Mouse (Mus musculus) gastrocnemius, adult 2 months (tissue): ENCODE data around the gene Wdr27. TPM values are rescaled to one million over a fixed set of nuclear protein-coding genes. Genes with fewer than 3 reads are reported as not detected.
"Not testable (repeated sequence)": the region's sequence is repeated elsewhere in the genome, so short reads cannot be mapped to it uniquely, and the experiment has no call there.

ENCODE experiments used
- DNase-seq: peaks from one replicate; pipeline ENCODE4 v3.0.0; 2022
- H3K27ac ChIP-seq: fragments of 200-600 bp; 2 replicates; pipeline ENCODE4 v1.8.1; 2022; ENCODE audit warnings: mild to moderate bottlenecking
- H3K4me3 ChIP-seq: fragments of 200-600 bp; 2 replicates; pipeline ENCODE4 v1.8.1; 2022; ENCODE audit warnings: mild to moderate bottlenecking, moderate library complexity
- CTCF ChIP-seq: fragments of 200-600 bp; IDR thresholded peaks from 2 replicates; pipeline ENCODE4 v1.8.1; 2022; ENCODE audit warnings: antibody characterized with exemption, mild to moderate bottlenecking, moderate library complexity
- intact Hi-C: fragments of 180-260 bp; cut with DNase I; formaldehyde crosslinking; loops from one replicate; pipeline ENCODE4 v1.15.1; 2025
- long read RNA-seq, 2 experiments: library from polyadenylated mRNA; stranded (forward); transcript quantifications; one replicate each; pipeline ENCODE4 v2.0.0; 2021
- total RNA-seq, 2 experiments: library from RNA; stranded (reverse); gene quantifications; 2 replicates each; pipeline ENCODE4 v1.2.3; 2021

Gene Wdr27
- 1 to 10 TPM in 1 of 2 experiments, under 1 TPM in 1; 0.94 to 3.0 TPM for total RNA-seq
- long read RNA-seq, experiment 1, partial matches to known transcripts, result 0 of 2 reads
- long read RNA-seq, experiment 1, other reads (novel, unspliced or antisense), result 0 of 2 reads
- long read RNA-seq, experiment 2, partial matches to known transcripts, result 0 of 3 reads
- long read RNA-seq, experiment 2, other reads (novel, unspliced or antisense), result 0 of 3 reads

GRCm38 (mm10) chr17:14943009-14943728 lies at the start of gene Wdr27, which contains the start of gene 1600012H06Rik:
Wdr27 (minus strand) TSS chr17:14943158.
1600012H06Rik (plus strand) TSS chr17:14943184.
- Histone ChIP-seq H3K27ac (peak within 1 kb of the TSS; percentile 95), H3K4me3 (peak within 1 kb of the TSS; percentile 92)
- intact Hi-C loops, result no loop called here
- TF ChIP-seq CTCF, result no peak
- DNase-seq, result peak; percentile 99

GRCm38 (mm10) chr17:14992522-14993138 lies 49.7 kb upstream of the Wdr27 start:
- H3K4me3 ChIP-seq, H3K27ac ChIP-seq, intact Hi-C loops, DNase-seq: not testable (repeated sequence)

- intact Hi-C loops, H3K4me3 ChIP-seq: not testable (repeated sequence)
- peak overlapping the region; percentile 51; the same call in 1 of the 2 replicates for H3K27ac ChIP-seq
- peak; percentile 1 for DNase-seq
These were observed 47.3 kb upstream of the Wdr27 start for GRCm38 (mm10) chr17:14990116-14990702.

GRCm38 (mm10) chr17:14978362-14979038 lies 35.5 kb upstream of the Wdr27 start, which contains the start of the genes 9030025P20Rik and Gm3417:
9030025P20Rik (plus strand) TSS chr17:14978468.
Gm3417 (minus strand) TSS chr17:14978790.
- DNase-seq, intact Hi-C loops: not testable (repeated sequence)
- peak within 1 kb of the TSS; percentile 51 for H3K4me3 ChIP-seq

GRCm38 (mm10) chr17:14977718-14978361 lies 34.9 kb upstream of the Wdr27 start:
- H3K27ac ChIP-seq, DNase-seq, intact Hi-C loops: not testable (repeated sequence)
- H3K4me3 ChIP-seq, result peak overlapping the region; percentile 51

More at GRCm38 (mm10) chr17:14978362-14979038, 35.5 kb upstream of the Wdr27 start, which contains the start of the genes 9030025P20Rik and Gm3417:
- H3K27ac ChIP-seq, result not testable (repeated sequence)

GRCm38 (mm10) chr17:14968373-14968913 lies 25.5 kb upstream of the Wdr27 start:
- intact Hi-C loops, DNase-seq, H3K27ac ChIP-seq, H3K4me3 ChIP-seq: not testable (repeated sequence)

- intact Hi-C loops, DNase-seq, H3K27ac ChIP-seq, H3K4me3 ChIP-seq: not testable (repeated sequence)
These were observed 18.7 kb upstream of the Wdr27 start for GRCm38 (mm10) chr17:14961557-14962154.

- DNase-seq, result peak; percentile 64
- Histone ChIP-seq H3K27ac (peak within 1 kb of the TSS; percentile 87), H3K4me3 (peak within 1 kb of the TSS; percentile 77)
- intact Hi-C loops, result not testable (repeated sequence)
These were observed 18.1 kb upstream of the Wdr27 start, which contains the start of gene Phf10 for GRCm38 (mm10) chr17:14960951-14961556. Phf10 (minus strand) TSS chr17:14961273.

- TF ChIP-seq CTCF, result no peak
- peak; percentile 56 for DNase-seq
- peak overlapping the region; percentile 77 for H3K4me3 ChIP-seq
- H3K27ac ChIP-seq, result peak overlapping the region; percentile 87
- intact Hi-C loops, result no loop called here
These were observed 17.6 kb upstream of the Wdr27 start for GRCm38 (mm10) chr17:14960520-14960919.

- Histone ChIP-seq H3K27ac (peak overlapping the region; percentile 87; the same call in 1 of the 2 replicates), H3K4me3 (peak overlapping the region; percentile 77)
- intact Hi-C loops, result no loop called here
- TF ChIP-seq CTCF, result no peak
- peak; percentile 33 for DNase-seq
These were observed 17.0 kb upstream of the Wdr27 start for GRCm38 (mm10) chr17:14959979-14960378.
